Mouse (Mus musculus) E14TG2a.4 (cell line): ENCODE results near the gene B4galnt3.

Source experiments
- CTCF ChIP-seq: conservative IDR thresholded peaks from 2 replicates; pipeline ENCODE4 v1.5.1; 2014; ENCODE audit warnings: low read length
- NANOG ChIP-seq: IDR thresholded peaks from 2 replicates; pipeline ENCODE4 v1.6.1; 2014; ENCODE audit warnings: borderline replicate concordance, low read length, mixed read lengths
- POU5F1 ChIP-seq: IDR thresholded peaks from 2 replicates; pipeline ENCODE4 v1.6.1; 2014; ENCODE audit warnings: low read length, borderline replicate concordance

- TF ChIP-seq CTCF (peak; percentile 89), NANOG (no peak), POU5F1 (no peak)
Measured at GRCm38 (mm10) chr6:120324295-120324927, 30.1 kb upstream of the B4galnt3 start.
